Mouse (Mus musculus): ENCODE results near the gene Hs3st4.

DNA sequence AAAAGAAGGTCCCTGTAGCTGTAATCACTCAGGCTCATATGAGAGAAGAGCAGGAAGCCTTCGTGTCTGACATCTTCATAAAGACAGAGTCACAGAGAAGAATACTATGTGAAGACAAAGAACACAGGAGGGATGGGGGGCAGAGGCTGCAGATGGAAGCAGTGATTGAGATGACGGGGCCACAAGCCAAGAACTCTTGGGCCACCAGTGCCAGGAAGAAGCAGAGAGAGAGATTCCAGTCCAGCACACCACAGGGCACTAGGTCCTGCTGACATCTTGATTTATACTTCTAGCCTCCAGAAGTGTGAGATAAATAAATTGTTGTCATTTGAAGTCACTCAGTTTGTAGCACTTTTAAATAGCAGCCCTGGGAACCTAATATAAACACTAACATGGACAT lies 168.2 kb downstream of the Hs3st4 start:
- TF ChIP-seq CTCF (conservative IDR thresholded peaks at IDR 0.05 in 1 of 2, IDR thresholded peaks at IDR 0.05 in 1 of 2; ENCODE audit: low read depth in 2 of 2, low read length in 2 of 2): no peak
- TF ChIP-seq TBP (conservative IDR thresholded peaks at IDR 0.05; ENCODE audit: low read depth, low read length): no peak
- TF ChIP-seq E2F4 (IDR thresholded peaks at IDR 0.05; ENCODE audit: insufficient replicate concordance, low read depth, low read length): no peak
- TF ChIP-seq ETS1 (conservative IDR thresholded peaks at IDR 0.05; ENCODE audit: low read depth, low read length): no peak
